Mouse (Mus musculus): ENCODE measurements around the gene Klf3.

DNA sequence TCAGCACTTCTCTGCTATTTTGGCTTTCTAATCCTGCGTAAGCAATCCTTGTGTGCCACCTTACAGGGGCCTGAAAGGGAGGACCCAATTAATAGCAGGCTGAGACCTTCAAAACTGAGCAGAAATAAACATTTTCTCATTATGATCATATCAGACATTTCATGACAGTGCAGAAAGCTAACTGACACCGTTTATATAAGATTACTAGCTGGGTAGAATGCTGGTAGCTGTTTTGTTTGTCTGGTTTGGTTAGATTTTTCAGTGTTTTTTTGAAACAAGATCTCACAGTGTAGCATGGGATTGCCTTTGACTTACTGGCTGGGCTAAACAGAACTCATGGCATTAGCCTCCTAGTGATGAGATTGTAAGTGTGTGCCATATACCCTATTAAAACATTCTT lies 23.9 kb upstream of the Klf3 start:
- no peak for TF ChIP-seq EP300 (IDR thresholded peaks at IDR 0.05; ENCODE audit: insufficient read depth, low read depth, low read length)
- TF ChIP-seq POLR2A (IDR thresholded peaks at IDR 0.05; ENCODE audit: insufficient read depth, low read depth, low read length): no peak
- no peak for TF ChIP-seq CTCF (IDR thresholded peaks at IDR 0.05)
